Mouse (Mus musculus) kidney, postnatal 14 days (tissue): ENCODE data around the gene Rrp12.
A peak's percentile ranks its signal among the peaks of the same experiment; 100 is the strongest.

Experiments used
- DNase-seq: peaks from one replicate; pipeline ENCODE4 v3.0.0; 2022; ENCODE audit warnings: mixed read lengths

Gene Rrp12

DNA sequence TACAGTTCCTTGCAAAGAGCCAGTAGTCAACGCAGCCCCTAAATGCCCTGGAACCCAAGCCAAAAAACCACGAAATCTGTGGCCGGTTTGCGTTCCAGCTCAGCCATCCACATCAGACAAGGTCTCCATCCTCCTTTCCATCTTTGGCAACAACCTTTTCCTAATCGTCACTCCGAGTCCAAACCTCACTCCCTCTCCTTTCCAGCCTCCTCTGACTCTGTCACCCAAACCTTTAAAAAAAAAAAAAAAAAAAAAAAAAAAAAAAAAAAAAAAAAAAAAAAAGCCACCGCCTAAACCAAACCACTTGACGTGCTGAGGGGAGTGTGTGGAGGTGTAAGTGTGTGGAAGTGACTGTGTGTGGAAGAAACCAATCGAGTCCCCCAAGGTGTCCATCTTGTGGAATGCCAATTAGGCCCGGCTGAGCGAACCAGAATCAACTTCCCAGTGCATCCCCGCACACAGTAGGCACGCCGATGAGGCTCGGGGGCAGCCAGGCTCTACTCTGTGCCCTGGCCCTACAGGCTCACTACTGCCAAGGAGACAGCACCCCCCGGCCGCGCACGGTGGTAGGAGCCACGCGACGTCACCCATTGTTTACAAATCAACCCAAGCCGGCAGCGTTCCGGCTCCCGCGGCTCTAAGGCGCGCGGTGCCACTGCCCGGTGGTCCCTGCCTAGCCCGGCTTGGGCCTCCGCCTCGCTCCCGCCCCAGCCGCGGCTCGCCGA, 66.4 kb downstream of the Rrp12 start, which contains the start of gene Frat1:
Gene Frat1, plus strand, starts transcription at position 590 of the 725 bp plus-strand sequence.
- peak; percentile 90 for DNase-seq

DNA sequence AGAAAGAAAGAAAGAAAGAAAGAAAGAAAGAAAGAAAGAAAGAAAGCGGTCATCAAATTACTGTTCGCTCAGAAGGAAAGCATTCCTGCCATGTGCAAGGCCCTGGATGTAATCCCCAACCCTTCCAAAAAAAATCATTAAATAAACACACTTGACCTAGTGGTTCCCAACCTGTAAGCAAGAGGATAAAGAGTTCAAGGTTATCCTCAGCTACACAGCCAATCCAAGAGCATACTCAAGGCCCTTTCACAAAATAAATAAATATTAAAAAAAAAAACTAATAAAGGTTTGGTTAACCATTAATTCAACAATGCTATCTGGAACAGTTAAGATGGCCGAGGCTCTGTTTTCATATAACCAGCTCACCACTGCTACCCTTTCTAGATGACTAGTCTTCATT, 67.0 kb downstream of the Rrp12 start:
- no peak for DNase-seq

GRCm38 (mm10) chr19:41826529-41826928, 69.4 kb downstream of the Rrp12 start:
- no peak for DNase-seq

DNA sequence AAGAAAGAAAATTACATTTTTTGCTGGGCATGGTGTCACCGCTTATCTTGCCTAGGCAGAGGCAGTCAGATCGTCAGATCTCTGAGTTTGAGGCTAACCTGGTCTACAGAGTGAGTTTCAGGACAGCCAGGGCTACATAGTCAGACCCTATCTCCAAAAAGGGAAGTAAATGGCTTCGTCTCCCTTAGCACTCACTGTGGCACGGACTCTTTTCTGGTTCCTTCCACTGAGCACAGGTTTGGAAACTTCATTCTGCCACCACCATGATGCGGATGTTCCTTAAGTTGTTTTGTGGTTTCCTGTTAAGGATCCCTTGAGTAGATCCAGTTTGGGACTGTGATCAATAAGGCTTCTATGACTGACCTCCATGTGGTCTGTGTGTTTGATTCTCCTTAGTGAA, 71.0 kb downstream of the Rrp12 start:
- no peak for DNase-seq

DNA sequence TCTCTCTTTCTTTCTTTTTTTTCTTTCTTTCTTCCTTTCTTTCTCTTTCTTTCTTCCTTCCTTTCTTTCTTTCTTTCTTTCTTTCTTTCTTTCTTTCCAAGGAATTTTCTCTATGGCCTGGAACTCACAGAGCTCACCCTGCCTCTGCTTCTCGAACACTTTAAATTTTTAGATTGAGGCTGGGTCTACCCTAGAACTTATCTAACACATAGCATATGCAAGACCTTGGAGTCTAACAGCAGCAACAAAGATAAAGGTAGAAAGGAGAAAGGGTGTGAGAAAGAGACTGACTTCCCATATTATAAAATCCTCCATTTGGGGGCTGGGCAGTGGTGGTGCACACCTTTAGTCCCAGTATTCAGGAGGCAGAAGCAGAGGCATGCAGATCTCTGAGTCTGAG, 73.4 kb downstream of the Rrp12 start:
- no peak for DNase-seq

DNA sequence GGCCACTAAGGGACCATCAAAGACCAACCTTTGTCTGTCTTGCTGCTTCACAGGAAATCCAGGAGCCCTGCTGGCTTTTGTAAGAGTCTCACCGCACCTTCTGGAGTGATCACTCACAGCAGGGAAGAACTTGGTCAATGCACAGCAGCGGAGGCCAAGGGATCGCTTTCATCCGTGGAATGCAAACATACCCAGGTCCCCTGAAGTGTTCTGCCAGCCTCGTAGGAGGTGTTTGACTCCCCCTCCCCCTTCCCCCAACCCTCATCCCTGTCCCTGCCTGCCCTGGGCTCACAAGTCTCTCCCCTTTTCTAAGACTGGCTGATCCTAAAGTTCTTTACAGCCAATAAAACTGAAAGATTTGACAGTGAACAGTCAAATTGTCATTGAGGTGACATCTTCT, 74.5 kb downstream of the Rrp12 start:
- no peak for DNase-seq

- no peak for DNase-seq
Measured at GRCm38 (mm10) chr19:41818749-41819148, 77.2 kb downstream of the Rrp12 start.

- DNase-seq: no peak
Measured at GRCm38 (mm10) chr19:41817325-41817724, 78.6 kb downstream of the Rrp12 start.

GRCm38 (mm10) chr19:41816915-41817314, 79.1 kb downstream of the Rrp12 start:
- no peak for DNase-seq

- DNase-seq: no peak
Measured at GRCm38 (mm10) chr19:41816410-41816809, 79.6 kb downstream of the Rrp12 start.

DNA sequence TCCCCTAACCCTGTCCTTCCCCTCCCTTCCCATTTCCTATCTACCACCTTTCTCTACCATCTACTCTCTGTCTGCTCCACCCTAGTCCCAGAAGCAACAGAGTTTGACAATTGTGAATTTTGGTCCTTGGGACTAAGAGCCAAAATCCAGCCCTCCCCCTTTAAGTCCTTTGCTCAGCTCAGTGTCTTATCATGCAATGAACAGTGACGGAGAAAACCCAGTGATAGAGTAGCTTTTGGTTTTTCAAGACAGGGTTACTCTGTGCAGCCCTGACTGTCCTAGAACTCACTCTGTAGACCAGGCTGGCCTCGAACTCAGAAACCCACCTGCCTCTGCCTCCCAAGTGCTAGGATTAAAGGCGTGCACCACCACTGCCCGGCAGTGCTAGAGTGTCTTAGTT, 82.6 kb downstream of the Rrp12 start:
- no peak for DNase-seq
